Mouse (Mus musculus): ENCODE data around the gene Ccdc22.

The Ccdc22 gene

DNA sequence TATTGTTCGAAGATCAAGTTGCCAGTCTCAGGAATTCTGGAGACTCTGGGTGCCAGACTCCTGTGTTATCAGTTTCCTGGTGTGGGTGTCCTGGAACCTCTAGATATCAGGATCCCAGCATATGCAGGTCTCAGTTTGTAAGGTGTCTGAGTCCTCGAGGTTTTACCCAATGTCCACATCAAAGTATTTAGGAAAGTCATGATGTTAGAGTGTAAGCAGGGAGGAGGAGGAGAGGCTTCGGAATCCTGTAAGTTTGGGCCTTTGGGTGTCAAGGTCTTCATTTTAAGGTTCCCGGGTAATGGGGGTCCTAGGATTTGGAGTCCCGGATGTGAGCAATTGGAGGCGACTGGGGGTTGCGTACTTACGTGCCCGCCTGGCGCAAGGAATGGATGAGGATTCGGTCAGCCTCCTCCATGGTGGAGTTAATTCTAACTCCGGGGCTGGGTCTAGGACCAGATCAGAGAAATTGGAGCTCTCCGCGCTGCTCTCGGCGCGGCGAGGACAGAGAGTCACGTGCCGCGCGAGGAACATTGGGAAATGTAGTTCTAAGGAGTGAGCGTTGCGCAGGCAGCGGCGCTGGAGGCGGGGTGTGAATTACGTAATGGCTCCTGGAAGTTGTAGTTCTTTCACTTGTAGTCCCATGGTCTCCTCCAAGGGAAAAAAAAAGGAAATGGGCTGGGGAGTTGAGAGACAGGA is at the start of gene Ccdc22:
Ccdc22 (minus strand) TSS at position 639 of the 696 bp plus-strand sequence.
- DNase-seq (ENCODE audit: low spot score in 2 of 2), result peak; percentile 69 to 76

DNA sequence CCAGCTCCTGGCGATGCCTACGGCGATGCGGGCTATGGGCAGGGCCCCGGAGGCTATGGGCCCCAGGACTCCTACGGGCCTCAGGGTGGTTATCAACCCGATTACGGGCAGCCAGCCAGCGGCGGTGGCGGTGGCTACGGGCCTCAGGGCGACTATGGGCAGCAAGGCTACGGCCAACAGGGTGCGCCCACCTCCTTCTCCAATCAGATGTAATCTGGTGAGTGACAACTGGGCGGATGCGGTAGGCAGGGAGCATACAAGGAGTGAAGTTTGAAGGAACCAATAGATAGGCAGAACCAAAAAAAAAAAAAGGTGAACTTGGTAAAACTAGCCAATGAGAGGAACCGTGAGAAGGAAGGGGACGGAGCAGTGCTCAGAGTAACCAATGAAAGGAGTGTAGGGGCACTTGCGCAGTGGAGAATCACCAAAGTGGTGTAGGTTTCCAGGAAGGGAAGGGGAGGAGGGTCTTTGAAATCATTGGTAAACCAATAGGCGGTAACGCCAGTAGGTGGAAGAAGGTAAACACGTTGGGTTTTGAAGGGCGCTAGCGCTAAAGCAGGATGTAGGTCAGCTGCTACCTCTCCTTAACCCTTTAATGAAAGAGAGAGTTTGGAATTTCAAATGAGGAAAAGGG is 43.5 kb upstream of the Ccdc22 start:
- peak; percentile 65 to 75 for DNase-seq (ENCODE audit: low spot score in 2 of 2)

DNA sequence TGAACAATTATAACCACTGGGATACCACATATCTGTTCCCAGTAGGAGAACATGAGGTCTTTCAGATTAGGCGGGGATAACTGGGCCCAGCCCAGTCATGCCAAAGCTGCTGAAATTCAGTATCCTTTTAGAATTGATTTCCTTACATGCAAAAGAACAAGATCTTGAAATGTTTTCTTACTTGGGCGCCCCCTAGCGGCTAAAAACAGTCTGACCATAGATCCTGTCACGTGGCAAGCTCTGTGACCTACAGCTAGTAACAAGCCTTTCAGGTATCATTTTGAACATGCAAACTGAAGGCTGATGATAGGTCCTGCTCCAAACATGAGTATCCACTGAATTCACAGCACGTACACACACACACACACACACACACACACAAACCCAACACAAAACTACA is 40.0 kb upstream of the Ccdc22 start:
- peak; percentile 50 to 72 for DNase-seq (ENCODE audit: low spot score in 2 of 2)

DNA sequence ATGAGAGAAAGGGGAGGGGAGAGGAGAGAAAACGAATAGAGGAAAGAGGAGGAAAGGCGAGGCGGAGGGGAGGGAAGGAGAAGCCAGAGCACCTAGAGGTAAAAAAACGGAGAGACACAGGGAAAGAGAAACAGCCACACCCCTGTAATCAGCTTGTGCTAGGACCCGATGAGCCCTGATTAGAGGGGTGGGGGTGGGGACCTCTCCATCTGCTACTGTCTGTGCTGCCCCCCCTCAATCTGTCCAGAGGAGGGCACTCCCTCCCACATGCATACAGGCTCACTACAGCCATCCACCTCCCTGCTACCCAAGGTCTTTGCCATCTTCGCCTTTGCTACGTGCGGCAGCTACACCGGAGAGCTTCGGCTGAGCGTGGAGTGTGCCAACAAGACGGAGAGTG is 35.5 kb upstream of the Ccdc22 start:
- no peak for DNase-seq (ENCODE audit: low spot score in 2 of 2)

DNA sequence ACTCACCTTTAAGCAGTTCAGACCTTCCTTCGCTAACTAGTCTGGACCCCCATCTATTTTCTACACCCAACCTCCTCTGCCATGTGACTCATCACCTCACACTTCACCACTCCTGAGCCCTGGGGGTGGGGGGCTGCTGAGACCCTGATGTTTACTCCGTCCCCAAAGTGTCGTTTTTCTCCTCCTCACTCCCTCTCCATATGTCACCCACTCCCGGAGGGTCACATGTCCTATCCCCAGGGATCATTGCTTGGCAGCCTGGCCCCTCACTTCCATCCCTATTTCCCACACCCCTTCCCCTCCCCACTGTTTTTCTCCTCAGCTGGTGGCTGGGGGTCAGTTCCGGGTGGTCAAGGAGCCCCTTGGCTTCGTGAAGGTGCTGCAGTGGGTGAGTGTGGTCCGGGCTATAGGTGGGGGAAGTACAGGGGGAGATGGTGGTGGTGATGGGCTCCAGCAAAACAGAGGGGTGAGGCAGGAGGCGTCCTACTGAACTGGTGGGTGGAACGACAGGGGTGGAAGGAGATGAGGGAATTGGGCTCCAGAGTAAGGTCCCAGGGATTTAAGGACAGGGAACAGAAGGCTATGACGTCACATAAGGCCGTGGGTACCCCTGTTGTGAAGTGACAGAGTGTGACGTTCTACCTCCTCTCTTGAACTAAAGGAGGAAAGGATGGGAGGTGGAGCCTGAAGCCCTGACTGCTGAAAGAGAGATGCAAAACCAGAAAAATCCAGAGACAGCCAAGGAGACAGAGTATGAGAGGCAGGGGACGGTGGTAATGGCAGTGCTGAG is 34.4 kb upstream of the Ccdc22 start:
- no peak for DNase-seq (ENCODE audit: low spot score in 2 of 2)

DNA sequence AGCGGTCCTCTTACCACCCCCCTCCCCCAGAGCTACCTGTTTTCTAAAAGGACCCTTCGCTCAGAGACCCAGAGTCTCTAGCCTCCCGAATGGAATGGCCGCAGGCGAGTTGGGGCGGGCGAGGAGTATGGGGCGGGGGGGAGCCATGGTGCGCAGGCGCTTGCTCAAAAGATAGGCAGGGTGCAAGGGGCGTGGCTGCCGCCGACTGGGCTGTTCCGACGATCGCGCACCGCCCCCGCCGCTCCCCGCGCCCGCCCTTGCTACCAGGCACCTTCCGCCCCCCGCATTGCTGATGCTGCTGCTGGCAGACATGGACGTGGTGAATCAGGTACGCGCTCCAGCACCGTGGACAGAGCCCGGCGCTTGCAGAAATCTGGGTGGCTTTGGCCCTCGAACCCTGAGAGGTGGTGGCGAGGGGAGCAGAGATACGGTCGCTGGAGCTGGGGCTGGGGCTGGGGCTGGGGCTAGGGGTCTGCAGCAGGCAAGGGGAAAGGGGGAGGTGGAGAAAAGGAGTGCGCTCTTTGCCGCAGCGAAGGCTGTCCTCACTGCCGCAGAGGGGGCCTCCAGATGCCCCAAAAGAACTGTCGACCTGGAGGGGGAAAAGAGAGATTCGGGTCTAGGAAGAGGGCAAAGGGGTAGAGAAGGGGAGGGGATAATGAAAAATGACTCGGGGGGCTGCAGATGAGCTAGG is 33.2 kb upstream of the Ccdc22 start, which contains the start of gene Syp:
Syp (plus strand) TSS at position 71 of the 691 bp plus-strand sequence.
- peak; percentile 78 to 80 for DNase-seq (ENCODE audit: low spot score in 2 of 2)

DNA sequence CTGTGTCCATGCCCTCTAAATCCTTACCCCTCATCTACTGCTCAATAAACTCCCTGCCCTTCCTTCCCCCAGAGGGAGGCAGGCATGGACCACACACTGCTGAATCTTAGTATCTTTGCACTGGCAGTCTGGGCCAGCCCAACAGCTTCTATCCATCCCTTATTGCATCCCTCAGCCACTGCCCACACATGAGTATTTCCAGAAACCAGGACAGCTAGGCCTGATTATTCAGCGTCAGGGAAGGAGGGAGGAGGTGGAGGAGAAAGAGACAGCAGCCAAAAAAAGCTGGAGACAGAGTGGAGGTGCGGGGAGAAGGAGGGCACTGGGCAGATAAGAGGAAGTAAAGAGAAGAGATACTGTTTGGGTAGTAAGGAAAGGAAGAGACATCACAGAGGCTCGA is 29.8 kb upstream of the Ccdc22 start:
- DNase-seq (ENCODE audit: low spot score in 2 of 2), result no peak

DNA sequence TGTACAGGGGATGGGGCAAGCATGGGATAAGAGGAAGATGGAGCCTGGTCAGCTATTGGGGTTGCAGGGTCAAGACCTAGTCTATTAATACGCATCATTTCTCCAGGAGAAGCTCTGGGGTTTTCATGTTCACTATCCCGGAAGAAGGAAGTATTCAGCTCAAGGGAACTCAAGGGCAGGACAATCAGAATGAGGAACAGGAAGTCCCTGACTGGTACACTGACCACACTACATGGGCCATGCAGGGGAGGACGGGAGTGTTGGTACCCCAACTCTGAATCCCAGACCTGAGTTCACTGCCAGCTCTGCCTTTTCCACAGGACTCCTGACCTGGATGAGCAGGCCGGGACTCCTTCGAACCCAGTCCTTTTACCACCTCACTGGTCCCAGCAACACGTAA is 27.2 kb upstream of the Ccdc22 start:
- DNase-seq (ENCODE audit: low spot score in 2 of 2), result no peak

DNA sequence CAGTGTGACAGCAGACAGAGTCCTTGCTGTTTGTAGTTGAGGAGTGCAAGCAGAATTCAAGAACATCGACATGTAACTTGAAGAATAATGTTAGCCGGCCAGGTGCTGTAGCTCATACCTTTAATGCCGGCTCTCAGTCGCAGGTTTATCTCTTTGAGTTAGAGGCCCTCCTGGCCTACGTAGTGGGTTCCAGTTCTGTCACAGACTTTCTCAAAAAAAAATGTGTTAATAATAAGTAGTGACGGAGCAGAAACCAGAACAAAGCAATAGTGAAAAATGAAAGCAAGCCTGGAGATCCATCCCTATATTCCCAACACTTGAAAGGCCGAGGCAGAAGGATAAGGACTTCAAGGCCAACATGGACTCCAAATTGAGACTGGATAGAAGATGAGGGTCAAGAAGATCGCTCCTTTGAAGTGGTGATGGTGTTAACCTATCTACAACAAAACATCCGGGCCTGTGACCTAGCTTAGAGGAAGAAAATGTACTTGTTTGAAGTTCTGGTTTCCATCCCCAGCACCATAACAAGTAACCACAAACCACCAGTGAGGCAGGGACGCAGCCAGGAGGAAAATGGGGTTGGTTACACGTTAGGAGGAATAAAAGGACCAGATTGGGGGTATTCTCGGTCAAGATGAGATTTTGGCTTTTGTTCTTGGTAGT is 12.7 kb upstream of the Ccdc22 start:
- no peak for DNase-seq (ENCODE audit: low spot score in 2 of 2)

DNA sequence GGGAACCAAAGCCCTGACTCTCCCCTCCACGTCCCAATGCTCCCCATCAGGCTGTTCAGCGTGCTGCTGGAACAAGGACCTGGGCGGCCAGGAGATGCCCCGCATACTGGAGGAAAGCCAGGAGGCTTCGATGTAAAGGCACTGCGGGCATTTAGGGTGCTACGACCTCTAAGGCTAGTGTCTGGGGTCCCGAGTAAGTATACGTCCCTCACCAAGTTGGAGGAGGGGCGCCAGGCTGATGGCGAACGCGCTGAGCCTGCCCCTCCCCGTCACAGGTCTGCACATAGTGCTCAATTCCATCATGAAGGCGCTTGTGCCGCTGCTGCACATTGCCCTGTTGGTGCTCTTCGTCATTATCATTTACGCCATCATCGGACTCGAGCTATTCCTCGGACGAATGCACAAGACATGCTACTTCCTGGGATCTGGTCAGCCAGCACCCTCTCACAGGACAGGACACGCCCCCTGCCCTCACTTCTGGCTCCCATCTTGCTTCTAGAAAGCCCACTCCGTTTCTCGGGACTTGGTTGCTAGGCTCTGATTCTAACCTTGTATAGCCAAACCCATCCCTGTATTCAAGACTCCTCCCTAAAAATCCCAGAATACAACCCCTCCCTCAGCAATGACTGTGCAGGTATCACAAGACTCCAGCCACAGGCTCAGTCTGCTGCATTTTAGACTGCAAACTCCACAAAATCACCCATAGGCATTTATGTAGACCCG is 5.4 kb upstream of the Ccdc22 start:
- no peak for DNase-seq (ENCODE audit: low spot score in 2 of 2)

DNA sequence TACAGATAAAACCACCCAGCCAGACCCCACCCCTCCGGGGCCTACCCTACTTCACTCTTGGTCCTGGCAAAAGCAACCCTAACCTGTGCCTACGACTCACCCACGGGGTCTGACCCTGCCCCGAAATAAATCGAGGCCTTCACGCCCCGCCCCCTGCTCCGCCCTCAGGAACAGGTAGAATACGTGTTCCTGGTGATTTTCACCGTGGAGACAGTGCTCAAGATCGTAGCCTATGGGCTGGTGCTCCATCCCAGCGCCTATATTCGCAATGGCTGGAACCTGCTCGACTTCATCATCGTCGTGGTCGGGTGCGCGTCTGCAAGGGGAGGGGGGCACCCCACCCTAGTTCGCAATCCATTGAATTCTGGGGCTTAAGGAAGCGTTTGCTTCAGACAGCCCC is 4.7 kb upstream of the Ccdc22 start:
- DNase-seq (ENCODE audit: low spot score in 2 of 2), result no peak

DNA sequence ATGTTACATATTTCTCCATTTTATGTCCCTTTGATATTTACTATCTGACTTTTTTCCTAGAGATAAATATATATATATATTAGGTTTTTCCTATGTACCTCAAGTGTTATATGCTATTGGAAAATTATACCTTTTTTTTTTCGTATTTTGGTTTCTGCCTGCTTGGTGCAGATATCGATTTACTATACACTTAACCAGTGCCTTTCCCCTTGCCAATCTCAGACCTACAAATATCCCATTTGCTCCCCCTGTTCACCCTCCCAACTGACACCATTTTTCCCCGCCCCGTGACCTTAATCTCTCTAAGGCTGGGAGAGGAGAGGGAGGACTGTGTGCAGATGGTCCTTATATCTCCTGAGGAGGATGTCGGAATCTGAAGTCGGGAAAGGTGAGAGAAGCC is 1.5 kb upstream of the Ccdc22 start, which contains the start of gene Cacna1f:
Cacna1f (plus strand) TSS at position 301 of the 400 bp plus-strand sequence.
- no peak for DNase-seq (ENCODE audit: low spot score in 2 of 2)

DNA sequence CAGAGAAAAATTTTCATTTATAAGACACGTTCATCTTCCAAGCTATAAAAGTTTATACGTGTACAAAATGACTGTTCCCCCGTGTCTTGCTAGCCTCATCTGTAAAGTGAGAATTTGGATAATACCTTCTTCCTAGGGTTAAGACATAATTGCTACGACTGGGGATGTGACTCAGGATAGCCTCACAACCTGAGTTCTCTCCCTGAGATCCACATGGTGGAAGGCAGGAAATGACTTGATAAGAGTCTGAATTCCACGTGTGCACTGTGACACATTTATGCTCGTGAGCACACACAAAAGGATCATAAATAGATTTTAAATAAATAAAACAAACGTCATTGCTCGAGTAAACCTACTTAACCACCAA is 241 bp upstream of the Ccdc22 start:
- DNase-seq (ENCODE audit: low spot score in 2 of 2), result no peak

DNA sequence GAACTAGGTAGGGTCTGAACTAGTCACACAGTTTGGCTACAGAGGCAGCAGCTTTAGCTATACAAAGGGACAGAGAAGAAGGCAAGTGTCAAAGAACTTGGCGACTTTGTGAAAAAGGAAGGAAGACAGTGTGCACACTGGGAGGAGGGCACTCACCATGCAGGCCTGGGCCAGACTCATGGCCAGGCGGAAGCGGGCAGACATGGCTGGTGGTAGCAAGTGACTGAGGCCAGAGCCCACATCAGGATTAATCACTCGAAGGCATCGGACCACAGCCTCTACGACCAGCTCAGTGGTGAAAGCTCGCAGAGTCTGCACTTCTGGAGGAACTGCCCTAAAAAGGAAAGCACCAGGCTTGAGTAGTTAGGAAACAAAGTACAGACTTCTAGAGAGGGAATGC is 1.3 kb downstream of the Ccdc22 start:
- no peak for DNase-seq (ENCODE audit: low spot score in 2 of 2)

DNA sequence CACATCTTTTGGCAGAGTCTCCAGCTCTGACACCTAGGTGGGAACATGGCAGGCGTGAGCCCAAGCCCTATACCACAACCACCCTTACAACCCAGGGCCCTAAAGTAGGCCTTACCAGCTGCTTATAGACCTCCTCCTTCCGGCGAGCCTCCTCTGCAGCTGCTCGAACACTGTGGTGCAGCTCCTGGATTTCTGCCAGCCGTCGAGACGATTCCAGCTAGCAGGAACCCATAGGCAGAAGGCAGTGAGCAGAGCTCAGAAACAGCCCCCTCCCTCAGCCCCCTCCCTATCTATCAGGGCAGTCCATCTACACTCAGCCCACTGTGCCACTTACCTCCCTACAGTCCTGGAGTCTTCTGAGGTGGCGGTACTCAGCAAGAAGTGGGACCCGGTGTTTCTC is 9.9 kb downstream of the Ccdc22 start:
- DNase-seq (ENCODE audit: low spot score in 2 of 2), result no peak

DNA sequence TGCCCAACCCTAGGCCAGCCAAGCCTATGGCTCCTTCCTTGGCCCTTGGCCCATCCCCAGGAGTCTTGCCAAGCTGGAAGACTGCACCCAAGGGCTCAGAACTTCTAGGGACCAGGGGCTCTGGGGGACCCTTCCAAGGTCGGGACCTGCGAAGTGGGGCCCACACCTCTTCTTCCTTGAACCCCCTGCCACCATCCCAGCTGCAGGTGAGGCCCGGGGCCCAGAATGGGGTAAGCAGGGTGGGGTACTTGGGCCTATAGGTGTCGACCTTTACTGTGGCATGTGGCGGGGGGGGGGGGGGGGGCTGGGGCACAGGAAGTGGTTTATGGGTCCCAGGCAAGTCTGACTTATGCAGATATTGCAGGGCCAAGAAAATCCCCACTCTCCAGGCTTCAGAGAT is 19.0 kb downstream of the Ccdc22 start:
- no peak for DNase-seq (ENCODE audit: low spot score in 2 of 2)

DNA sequence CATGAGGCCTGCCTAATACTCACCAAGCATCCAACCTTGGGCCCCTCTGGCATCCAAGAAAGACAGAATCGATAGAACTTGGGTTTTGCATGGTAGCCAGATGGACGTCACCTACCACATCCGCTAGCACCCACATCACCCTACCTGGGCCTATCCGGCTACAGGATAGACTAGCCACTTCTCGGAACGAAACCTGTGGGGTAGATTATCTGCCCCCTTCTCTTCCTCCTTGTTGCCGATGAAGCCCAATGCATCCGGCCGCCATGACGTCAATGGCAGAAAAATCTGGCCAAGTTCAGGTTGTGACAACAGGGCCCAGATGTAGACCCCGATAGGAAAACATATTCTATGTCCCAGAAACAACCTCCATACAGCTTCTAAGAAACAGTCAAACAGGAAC is 21.4 kb downstream of the Ccdc22 start:
- DNase-seq (ENCODE audit: low spot score in 2 of 2), result no peak

DNA sequence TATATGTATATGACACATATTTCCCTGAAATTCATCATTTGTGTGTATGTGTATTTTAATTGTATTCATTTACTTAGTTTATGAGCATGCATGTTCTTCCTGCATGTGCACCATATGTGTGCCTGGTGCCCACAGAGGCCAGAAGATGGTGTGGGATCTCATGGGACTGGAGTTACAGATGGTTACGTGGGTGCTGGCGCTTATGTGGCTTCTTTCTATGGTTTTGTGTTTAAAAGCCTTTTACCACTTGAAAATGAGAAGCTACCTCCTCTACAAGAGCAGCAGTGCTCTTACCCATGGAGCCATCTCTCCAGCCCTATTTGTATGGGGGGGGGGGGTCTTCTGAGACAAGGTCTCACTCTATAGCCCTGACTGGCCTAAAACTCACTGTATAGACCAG is 24.2 kb downstream of the Ccdc22 start:
- no peak for DNase-seq (ENCODE audit: low spot score in 2 of 2)

DNA sequence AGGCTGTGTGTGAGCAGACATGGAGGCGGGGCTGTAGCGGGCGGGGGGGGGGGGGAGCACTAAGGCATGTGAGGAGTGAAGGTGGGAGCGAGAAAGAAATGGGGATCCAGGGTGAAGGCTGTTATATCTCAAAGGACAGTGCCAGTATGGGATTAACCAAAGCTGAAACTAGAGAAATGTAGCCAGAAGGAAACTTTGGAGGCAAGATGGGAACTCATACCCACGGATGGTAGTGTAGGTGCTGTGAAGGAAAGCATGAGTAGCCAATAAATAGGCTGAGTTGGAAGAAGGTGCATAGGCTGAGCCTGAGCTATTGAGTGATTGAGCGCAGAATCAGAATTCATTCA is 30.5 kb downstream of the Ccdc22 start:
- DNase-seq (ENCODE audit: low spot score in 2 of 2), result no peak

DNA sequence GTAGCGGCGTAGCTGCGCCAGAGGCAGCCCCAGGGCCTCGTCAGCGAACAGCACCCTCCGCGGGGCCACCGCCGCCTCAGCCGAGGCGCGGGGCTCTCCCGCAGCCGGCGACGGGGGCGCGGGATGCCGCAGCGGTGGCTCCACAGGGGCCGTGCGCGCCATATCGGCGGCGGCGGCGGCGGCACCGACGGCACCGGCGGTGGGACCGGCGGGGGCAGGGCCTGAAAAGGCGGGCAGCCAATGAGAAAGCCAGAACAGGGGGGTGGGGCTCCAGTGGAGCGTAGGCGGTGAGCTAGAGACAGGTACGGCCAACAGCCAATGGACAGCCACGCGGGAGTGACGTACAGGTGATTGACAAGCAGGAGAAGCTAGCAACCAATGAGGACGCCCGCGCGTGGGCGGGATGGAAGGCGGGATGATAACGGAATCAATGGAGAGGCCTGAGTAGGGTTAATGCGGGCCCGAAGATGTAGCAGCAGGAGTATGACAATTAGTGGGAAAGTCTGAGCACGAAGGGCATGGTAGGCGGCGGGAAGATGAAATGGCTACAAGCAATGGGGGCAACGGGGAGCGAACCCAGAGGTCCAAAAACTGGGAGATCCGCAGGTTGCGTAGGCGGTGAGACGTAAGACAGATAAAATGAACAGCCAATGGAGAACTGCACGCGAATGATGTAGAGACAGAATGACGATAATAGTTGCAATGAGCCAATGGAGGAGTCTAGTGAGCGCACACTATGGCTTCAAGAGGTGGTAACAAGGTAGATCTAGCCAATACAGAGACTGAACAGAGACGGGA is 31.0 kb downstream of the Ccdc22 start, which contains the start of gene Ppp1r3f:
Ppp1r3f (minus strand) TSS at position 197 of the 798 bp plus-strand sequence.
- DNase-seq (ENCODE audit: low spot score in 2 of 2), result peak; percentile 95 to 97

All from frontal cortex, postnatal 10 days (tissue).